Mouse (Mus musculus): ENCODE measurements around the gene Psma4. TPM values are rescaled to one million over a fixed set of nuclear protein-coding genes. Genes with fewer than 3 reads are reported as not detected.

Psma4 gene
- total RNA-seq (2021): 100 to 1,000 TPM; 127 to 136 TPM
- long read RNA-seq, experiment 1, transcript Psma4-201 (9 exons, 1,165 nt): major isoform, 40 of 52 reads
- long read RNA-seq, experiment 1, partial matches to known transcripts: 2 of 52 reads
- long read RNA-seq, experiment 1, other reads (novel, unspliced or antisense): 9 of 52 reads
- long read RNA-seq, experiment 2, transcript Psma4-201 (9 exons, 1,165 nt): major isoform, 46 of 54 reads
- long read RNA-seq, experiment 2, partial matches to known transcripts: 2 of 54 reads
- long read RNA-seq, experiment 2, other reads (novel, unspliced or antisense): 6 of 54 reads

GRCm38 (mm10) chr9:54950575-54951321 is at the start of gene Psma4, which contains the start of gene AY074887:
TSS of gene Psma4 (plus strand) at chr9:54950790.
TSS of gene AY074887 (minus strand) at chr9:54950998.
- peak; percentile 85 to 86 for DNase-seq (ENCODE audit: low spot score in 2 of 2)
- Histone ChIP-seq H3K4me3 (peak within 1 kb of the TSS; percentile 83), H3K27ac (peak within 1 kb of the TSS; percentile 95)
- TF ChIP-seq CTCF (conservative IDR thresholded peaks at IDR 0.05): no peak

- H3K4me3 ChIP-seq: no peak overlapping the region
These were observed 41.1 kb upstream of the Psma4 start for GRCm38 (mm10) chr9:54909446-54909845.

GRCm38 (mm10) chr9:54915576-54915975 is 35.0 kb upstream of the Psma4 start:
- no peak overlapping the region for H3K27ac ChIP-seq

More at GRCm38 (mm10) chr9:54909446-54909845, 41.1 kb upstream of the Psma4 start:
- DNase-seq (ENCODE audit: low spot score in 2 of 2): no peak
- no peak for TF ChIP-seq CTCF (conservative IDR thresholded peaks at IDR 0.05)
- no peak overlapping the region for H3K27ac ChIP-seq

GRCm38 (mm10) chr9:54916401-54916800 is 34.2 kb upstream of the Psma4 start:
- no peak overlapping the region for H3K27ac ChIP-seq
- no peak for DNase-seq (ENCODE audit: low spot score in 2 of 2)
- no peak for TF ChIP-seq CTCF (conservative IDR thresholded peaks at IDR 0.05)
- peak overlapping the region; percentile 78 for H3K4me3 ChIP-seq

More at GRCm38 (mm10) chr9:54915576-54915975, 35.0 kb upstream of the Psma4 start:
- no peak for DNase-seq (ENCODE audit: low spot score in 2 of 2)
- TF ChIP-seq CTCF (conservative IDR thresholded peaks at IDR 0.05): no peak
- H3K4me3 ChIP-seq: no peak overlapping the region

- Histone ChIP-seq H3K4me3 (peak within 1 kb of the TSS; percentile 78), H3K27ac (peak within 1 kb of the TSS; percentile 74)
- TF ChIP-seq CTCF (conservative IDR thresholded peaks at IDR 0.05): no peak
- peak; percentile 82 to 95 for DNase-seq (ENCODE audit: low spot score in 2 of 2)
These were observed 33.4 kb upstream of the Psma4 start, which contains the start of gene Hykk for GRCm38 (mm10) chr9:54917010-54917677. TSS of gene Hykk (plus strand) at chr9:54917283.

- no peak overlapping the region for H3K27ac ChIP-seq
- DNase-seq (ENCODE audit: low spot score in 2 of 2): no peak
- TF ChIP-seq CTCF (conservative IDR thresholded peaks at IDR 0.05): no peak
- H3K4me3 ChIP-seq: no peak overlapping the region
These were observed 32.4 kb upstream of the Psma4 start for GRCm38 (mm10) chr9:54918191-54918590.

- no peak for TF ChIP-seq CTCF (conservative IDR thresholded peaks at IDR 0.05)
- Histone ChIP-seq H3K27ac (no peak overlapping the region), H3K4me3 (no peak overlapping the region)
- DNase-seq (ENCODE audit: low spot score in 2 of 2): no peak
These were observed 31.8 kb upstream of the Psma4 start for GRCm38 (mm10) chr9:54918781-54919180.

- no peak for DNase-seq (ENCODE audit: low spot score in 2 of 2)
- no peak for TF ChIP-seq CTCF (conservative IDR thresholded peaks at IDR 0.05)
- no peak overlapping the region for H3K4me3 ChIP-seq
- no peak overlapping the region for H3K27ac ChIP-seq
These were observed 30.6 kb upstream of the Psma4 start for GRCm38 (mm10) chr9:54919946-54920345.

GRCm38 (mm10) chr9:54930741-54931140 is 19.8 kb upstream of the Psma4 start:
- DNase-seq (ENCODE audit: low spot score in 2 of 2): no peak
- TF ChIP-seq CTCF (conservative IDR thresholded peaks at IDR 0.05): no peak
- Histone ChIP-seq H3K4me3 (no peak overlapping the region), H3K27ac (no peak overlapping the region)

- DNase-seq (ENCODE audit: low spot score in 2 of 2): no peak
- H3K27ac ChIP-seq: no peak overlapping the region
- TF ChIP-seq CTCF (conservative IDR thresholded peaks at IDR 0.05): peak; percentile 43
- no peak overlapping the region for H3K4me3 ChIP-seq
These were observed 18.8 kb upstream of the Psma4 start for GRCm38 (mm10) chr9:54931765-54932164.

GRCm38 (mm10) chr9:54932379-54932778 is 18.2 kb upstream of the Psma4 start:
- no peak overlapping the region for H3K27ac ChIP-seq
- no peak for DNase-seq (ENCODE audit: low spot score in 2 of 2)
- H3K4me3 ChIP-seq: no peak overlapping the region
- no peak for TF ChIP-seq CTCF (conservative IDR thresholded peaks at IDR 0.05)

- no peak overlapping the region for H3K4me3 ChIP-seq
- no peak overlapping the region for H3K27ac ChIP-seq
- no peak for DNase-seq (ENCODE audit: low spot score in 2 of 2)
- TF ChIP-seq CTCF (conservative IDR thresholded peaks at IDR 0.05): no peak
These were observed 8.5 kb upstream of the Psma4 start for GRCm38 (mm10) chr9:54942071-54942470.

- no peak for DNase-seq (ENCODE audit: low spot score in 2 of 2)
- no peak for TF ChIP-seq CTCF (conservative IDR thresholded peaks at IDR 0.05)
- no peak overlapping the region for H3K4me3 ChIP-seq
These were observed 6.1 kb upstream of the Psma4 start for GRCm38 (mm10) chr9:54944467-54944866.

More at GRCm38 (mm10) chr9:54944467-54944866, 6.1 kb upstream of the Psma4 start:
- H3K27ac ChIP-seq: no peak overlapping the region

Measured in layer of hippocampus, adult 2 months (tissue).